Mouse (Mus musculus): Measurements from ENCODE around the gene Gm10721.
"Not testable (repeated sequence)": the region's sequence is repeated elsewhere in the genome, so short reads cannot be mapped to it uniquely, and the experiment has no call there.

- TF ChIP-seq CTCF, POLR2A (IDR thresholded peaks at IDR 0.05; ENCODE audit: extremely low read depth, insufficient read depth, low read length): not testable (repeated sequence)
Observed at GRCm38 (mm10) chr9:3000445-3000972, 12.4 kb upstream of the Gm10721 start, which contains the start of gene Gm10722.
